Mouse (Mus musculus) hindbrain, embryonic 11.5 days (tissue): ENCODE measurements at regions not wholly inside any gene's neighbourhood (a gene's known extent, or its start where the extent isn't known, plus 50 kb on each side); places are given as distances from the start of the nearest gene placed in this dataset.
"Not testable (repeated sequence)": the region's sequence is repeated elsewhere in the genome, so short reads cannot be mapped to it uniquely, and the experiment has no call there.

Experiments used
- ATAC-seq: fragments of 200-750 bp; cut with Nextera tagmentation; 2 replicates; pipeline ENCODE4 v1.8.0; 2017; ENCODE audit warnings: mild to moderate bottlenecking, moderate TSS enrichment, moderate library complexity; ENCODE audit not compliant: low FRiP score
- DNase-seq: peaks from one replicate; pipeline ENCODE4 v3.0.0-alpha.2; 2015; ENCODE audit warnings: low spot score
- H3K27ac ChIP-seq: fragments of 300-500 bp; sonication (generic); 2 replicates; pipeline ENCODE4 v1.5.1; 2014; ENCODE audit warnings: mild to moderate bottlenecking, low read depth, low read length
- H3K27me3 ChIP-seq: fragments of 300-500 bp; sonication (generic); 2 replicates; pipeline ENCODE4 v1.6.1; 2014; ENCODE audit warnings: mild to moderate bottlenecking, low read length, moderate library complexity, mixed read lengths; ENCODE audit not compliant: control insufficient read depth, insufficient read depth
- H3K36me3 ChIP-seq: fragments of 300-500 bp; sonication (generic); 2 replicates; pipeline ENCODE4 v1.6.1; 2014; ENCODE audit warnings: mild to moderate bottlenecking, low read length, moderate library complexity, mixed read lengths; ENCODE audit not compliant: control insufficient read depth, insufficient read depth
- H3K4me1 ChIP-seq: fragments of 300-500 bp; sonication (generic); replicated peaks from 2 replicates; pipeline ENCODE4 v1.6.1; 2014; ENCODE audit warnings: low read length, mixed read lengths; ENCODE audit not compliant: control insufficient read depth, insufficient read depth
- H3K4me2 ChIP-seq: fragments of 300-500 bp; sonication (generic); replicated peaks from 2 replicates; pipeline ENCODE4 v1.6.1; 2014; ENCODE audit warnings: mild to moderate bottlenecking, low read depth, low read length
- H3K4me3 ChIP-seq: fragments of 300-500 bp; sonication (generic); 2 replicates; pipeline ENCODE4 v1.5.1; 2014; ENCODE audit warnings: low read depth, low read length
- H3K9ac ChIP-seq: fragments of 300-500 bp; sonication (generic); 2 replicates; pipeline ENCODE4 v1.6.1; 2014; ENCODE audit warnings: low read depth, low read length
- H3K9me3 ChIP-seq: fragments of 300-500 bp; sonication (generic); 2 replicates; pipeline ENCODE4 v1.6.1; 2016; ENCODE audit warnings: low read length; ENCODE audit not compliant: control insufficient read depth
- WGBS: fragments of 180-500 bp; shearing (Covaris S2); extraction: QIAGEN DNeasy Blood & Tissue Kit; methylation state at CpG from one replicate; pipeline ENCODE4 v1.1.7; 2014; 5-methylcytosine and 5-hydroxymethylcytosine counted together

- WGBS = 89% methylated on average over 9 of the region's 9 CpGs
- no peak overlapping the region for H3K9ac ChIP-seq
- H3K36me3 ChIP-seq = no peaks in the 10 kb centered on the region
- H3K4me3 ChIP-seq = no peak overlapping the region
- ATAC-seq = no peak
- H3K4me1 ChIP-seq = no peaks in the 10 kb centered on the region
- H3K9me3 ChIP-seq = no peaks in the 10 kb centered on the region
- no peak overlapping the region for H3K4me2 ChIP-seq
- DNase-seq = no peak
- no peak overlapping the region for H3K27ac ChIP-seq
- H3K27me3 ChIP-seq = no peaks in the 10 kb centered on the region
Observed at GRCm38 (mm10) chr5:97788175-97788574, 242.7 kb downstream of the Antxr2 start.

GRCm38 (mm10) chr5:97787001-97787400 lies 243.8 kb downstream of the Antxr2 start:
- Histone ChIP-seq H3K36me3 (no peaks in the 10 kb centered on the region), H3K9ac (no peak overlapping the region), H3K4me1 (no peaks in the 10 kb centered on the region), H3K9me3 (no peaks in the 10 kb centered on the region), H3K4me2 (no peak overlapping the region), H3K27ac (no peak overlapping the region), H3K4me3 (no peak overlapping the region), H3K27me3 (no peaks in the 10 kb centered on the region)
- ATAC-seq (no peak), DNase-seq (no peak)
- 90% methylated on average over 5 of the region's 5 CpGs for WGBS

- not testable (repeated sequence) for DNase-seq, H3K27ac ChIP-seq, H3K27me3 ChIP-seq, H3K4me2 ChIP-seq, H3K4me3 ChIP-seq, H3K36me3 ChIP-seq, ATAC-seq, H3K9ac ChIP-seq, H3K9me3 ChIP-seq, H3K4me1 ChIP-seq
- WGBS = 87% methylated on average over 3 of the region's 3 CpGs
Observed at GRCm38 (mm10) chr5:97775100-97775499, 255.7 kb downstream of the Antxr2 start.

GRCm38 (mm10) chr5:97773451-97773850 lies 257.4 kb downstream of the Antxr2 start:
- not testable (repeated sequence) for H3K4me3 ChIP-seq, ATAC-seq, H3K9ac ChIP-seq, H3K9me3 ChIP-seq, H3K36me3 ChIP-seq, H3K4me2 ChIP-seq, H3K27me3 ChIP-seq, H3K4me1 ChIP-seq, H3K27ac ChIP-seq, DNase-seq
- 72% methylated on average over 4 of the region's 4 CpGs for WGBS

GRCm38 (mm10) chr5:97737339-97737738 lies 280.5 kb upstream of the Gk2 start:
- H3K36me3 ChIP-seq = no peaks in the 10 kb centered on the region
- DNase-seq = no peak
- H3K4me1 ChIP-seq = no peaks in the 10 kb centered on the region
- no peaks in the 10 kb centered on the region for H3K9me3 ChIP-seq
- ATAC-seq = no peak
- H3K9ac ChIP-seq = no peak overlapping the region
- no peak overlapping the region for H3K4me2 ChIP-seq
- H3K27me3 ChIP-seq = no peaks in the 10 kb centered on the region
- H3K27ac ChIP-seq = no peak overlapping the region
- no peak overlapping the region for H3K4me3 ChIP-seq
- 95% methylated on average over 2 of the region's 2 CpGs for WGBS

GRCm38 (mm10) chr5:97730920-97731319 lies 274.1 kb upstream of the Gk2 start:
- Histone ChIP-seq H3K27ac (no peak overlapping the region), H3K27me3 (no peaks in the 10 kb centered on the region), H3K4me2 (no peak overlapping the region), H3K9me3 (no peaks in the 10 kb centered on the region), H3K9ac (no peak overlapping the region), H3K4me3 (no peak overlapping the region), H3K4me1 (no peaks in the 10 kb centered on the region), H3K36me3 (no peaks in the 10 kb centered on the region)
- WGBS = 66% methylated on average over 4 of the region's 4 CpGs
- DNase-seq (no peak), ATAC-seq (no peak)

- not testable (repeated sequence) for ATAC-seq, H3K4me3 ChIP-seq, H3K4me2 ChIP-seq, H3K27me3 ChIP-seq, H3K9ac ChIP-seq, H3K27ac ChIP-seq, H3K36me3 ChIP-seq, H3K4me1 ChIP-seq, H3K9me3 ChIP-seq
- 42% methylated on average over 4 of the region's 4 CpGs for WGBS
- DNase-seq = peak; percentile 10
Observed at GRCm38 (mm10) chr5:97719364-97719763, 262.5 kb upstream of the Gk2 start.

GRCm38 (mm10) chr5:97705270-97705669 lies 248.4 kb upstream of the Gk2 start:
- DNase-seq (no peak), ATAC-seq (no peak)
- 84% methylated on average over 3 of the region's 3 CpGs for WGBS
- Histone ChIP-seq H3K27me3 (no peaks in the 10 kb centered on the region), H3K27ac (no peak overlapping the region), H3K9me3 (no peaks in the 10 kb centered on the region), H3K4me3 (no peak overlapping the region), H3K4me2 (no peak overlapping the region), H3K4me1 (no peaks in the 10 kb centered on the region), H3K9ac (no peak overlapping the region), H3K36me3 (no peaks in the 10 kb centered on the region)

GRCm38 (mm10) chr5:97700507-97700906 lies 243.7 kb upstream of the Gk2 start:
- H3K36me3 ChIP-seq = no peaks in the 10 kb centered on the region
- no peak overlapping the region for H3K4me2 ChIP-seq
- H3K9me3 ChIP-seq = no peaks in the 10 kb centered on the region
- ATAC-seq (no peak), DNase-seq (no peak)
- no peaks in the 10 kb centered on the region for H3K27me3 ChIP-seq
- no peaks in the 10 kb centered on the region for H3K4me1 ChIP-seq
- no peak overlapping the region for H3K4me3 ChIP-seq
- 89% methylated on average over 3 of the region's 3 CpGs for WGBS
- no peak overlapping the region for H3K9ac ChIP-seq
- no peak overlapping the region for H3K27ac ChIP-seq
